ENCODE assay signal across 12 mouse cellular contexts in the genomic region with DNA sequence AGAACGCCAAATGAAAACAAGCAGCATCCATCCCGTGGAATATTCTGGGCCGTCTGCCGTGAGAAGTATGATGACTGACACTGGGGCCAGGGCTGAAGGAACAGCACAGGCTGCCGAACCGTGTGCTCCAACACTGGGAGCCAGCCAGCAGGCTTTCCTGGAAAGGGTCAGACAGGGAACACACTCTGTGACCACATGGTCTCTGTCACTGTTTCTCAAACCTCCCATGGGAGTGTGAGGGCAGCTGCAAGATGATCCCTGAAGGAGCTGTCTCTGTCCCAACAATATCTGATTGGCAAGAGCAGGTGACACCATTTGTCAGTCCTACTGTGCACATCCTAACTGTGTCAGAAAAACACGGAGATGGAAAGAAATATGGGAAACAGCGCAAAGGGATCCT. TPM values are rescaled to one million over a fixed set of nuclear protein-coding genes. Genes with fewer than 3 reads are reported as not detected.
DNase-seq lines count a peak whose midpoint lies in the region; ATAC-seq and TF ChIP-seq lines count a peak whose summit lies in the region.
"Had no signal": no experiment of that assay in that cellular context is flagged by ENCODE, and none has a peak within 500 bp of the region (broad histone marks: within the 10 kb centered on the region; RNA-seq: fewer than 3 reads in every experiment).

No protein-coding gene starts in this region.

- no peak overlapping the region for H3K4me3 ChIP-seq in C2C12 (ENCODE audit: insufficient read depth, poor library complexity, severe bottlenecking)
- H3K4me3 ChIP-seq in liver, embryonic 12.5 days: no peak overlapping the region
- H3K4me3 ChIP-seq: midbrain, embryonic 13.5 days; neural tube, embryonic 15.5 days had no signal

- H3ac ChIP-seq in C2C12 (ENCODE audit: control insufficient read depth, insufficient read length, low read depth): peak overlapping the region; percentile 38

- no peaks in the 10 kb centered on the region for H3K27me3 ChIP-seq in C2C12 (ENCODE audit: control insufficient read depth, insufficient read depth, insufficient read length)
- 0 out of 2 replicates have a peak, but pooled peaks cover 3% of the 10 kb centered on the region for H3K27me3 ChIP-seq in liver, embryonic 12.5 days (replicated peaks)
- H3K27me3 ChIP-seq: midbrain, embryonic 13.5 days; neural tube, embryonic 15.5 days had no signal

- no peak for TF ChIP-seq CTCF in C2C12 (IDR thresholded peaks at IDR 0.05; ENCODE audit: control insufficient read depth, insufficient read depth, insufficient read length)

- no peak overlapping the region for H3K27ac ChIP-seq in liver, embryonic 12.5 days
- H3K27ac ChIP-seq: midbrain, embryonic 13.5 days; neural tube, embryonic 15.5 days had no signal

- peaks cover 54% of the 10 kb centered on the region for H3K79me3 ChIP-seq in C2C12 (ENCODE audit: low read depth)

- intact Hi-C loops in heart, postnatal 25 days (cut with DNase I): no loop called here

- H3K36me3 ChIP-seq in C2C12 (ENCODE audit: control insufficient read depth, insufficient read depth): peaks cover 17% of the 10 kb centered on the region
- no peaks in the 10 kb centered on the region for H3K36me3 ChIP-seq in liver, embryonic 12.5 days
- H3K36me3 ChIP-seq: midbrain, embryonic 13.5 days; neural tube, embryonic 15.5 days had no signal

- peaks cover 65% of the 10 kb centered on the region for H3K4me1 ChIP-seq in liver, embryonic 12.5 days
- H3K4me1 ChIP-seq: midbrain, embryonic 13.5 days; neural tube, embryonic 15.5 days had no signal

- no peak overlapping the region for H3K4me2 ChIP-seq in liver, embryonic 12.5 days
- H3K4me2 ChIP-seq: midbrain, embryonic 13.5 days; neural tube, embryonic 15.5 days had no signal

- no peaks in the 10 kb centered on the region for H3K9me3 ChIP-seq in liver, embryonic 12.5 days (replicated peaks)
- H3K9me3 ChIP-seq: midbrain, embryonic 13.5 days; neural tube, embryonic 15.5 days had no signal

- ATAC-seq in liver, embryonic 12.5 days: no peak
- ATAC-seq: activated CD4-positive, CD25-positive, alpha-beta regulatory T cell, adult 4 months; inflammation-experienced regulatory T-cells, adult 6 months; midbrain, embryonic 13.5 days had no signal

- peak; percentile 53 for DNase-seq in kidney, adult 18-20 months
- no peak for DNase-seq in kidney, adult 11 months
- peak; percentile 86 for DNase-seq in adipocyte (ENCODE audit: low spot score)
- peak; percentile 36 for DNase-seq in heart, postnatal 25 days (ENCODE audit: low spot score)
- no peak for DNase-seq in right cerebral cortex, postnatal 36 days (ENCODE audit: low spot score in 2 of 2)
- DNase-seq: cerebellum, adult 11-12 months had no signal

- no peak overlapping the region for H3K9ac ChIP-seq in liver, embryonic 12.5 days
- H3K9ac ChIP-seq: midbrain, embryonic 13.5 days; neural tube, embryonic 15.5 days had no signal

- H3K79me2 ChIP-seq in C2C12 (ENCODE audit: control insufficient read depth, insufficient read depth): peaks cover 82% of the 10 kb centered on the region

- 78% methylated on average over 8 of the region's 8 CpGs for WGBS in liver, embryonic 12.5 days (ENCODE audit: insufficient replicate concordance)

TF ChIP-seq in C2C12, 6 proteins besides CTCF, POLR2A, EP300 and RAD21:
- peak; percentile 100 for TF ChIP-seq MYOD1 (IDR thresholded peaks at IDR 0.05; ENCODE audit: control insufficient read depth, insufficient read length, low read depth)
- no peak for TF ChIP-seq CEBPB (IDR thresholded peaks at IDR 0.05; ENCODE audit: low read depth)
- no peak for TF ChIP-seq FOSL1 (IDR thresholded peaks at IDR 0.05; ENCODE audit: insufficient read depth, low read length, poor library complexity, severe bottlenecking)
- peak; percentile 53 for TF ChIP-seq USF1 (IDR thresholded peaks at IDR 0.05; ENCODE audit: low read depth)
- no peak for TF ChIP-seq MYOG (IDR thresholded peaks at IDR 0.05; ENCODE audit: control insufficient read depth, extremely low read depth, insufficient read length)
- no peak for TF ChIP-seq MAX (IDR thresholded peaks at IDR 0.05)
TF ChIP-seq in C2C12: peak in this region for 2.

RNA-seq across cellular contexts. Expression of a gene that starts 16.8 kb away (rescaled TPM):
- polyA plus RNA-seq in C2C12 (2012; fragmentation: generic; extraction: Trizol): 24.8 TPM
- total RNA-seq in heart, postnatal 25 days (2021): 1 to 10 TPM; 6.2 to 7.1 TPM
- 2.1 and 2.5 TPM in 2 replicates for polyA plus RNA-seq in liver, embryonic 12.5 days (2016; fragmentation: Nextera tagmentation; extraction: Ambion mirVana)

RNA-seq across cellular contexts. Expression of a gene that starts 39.6 kb away (rescaled TPM):
- polyA plus RNA-seq in C2C12 (2012; fragmentation: generic; extraction: Trizol): 92.2 TPM
- total RNA-seq in heart, postnatal 25 days (2021): 10 to 100 TPM; 95.9 to 99.0 TPM
- 719 and 730 TPM in 2 replicates for polyA plus RNA-seq in liver, embryonic 12.5 days (2016; fragmentation: Nextera tagmentation; extraction: Ambion mirVana)

Comparison
In these comparisons a context has a peak if more than half of its experiments do, and no peak if none do; other contexts are left out.
1. DNase-seq: peak in kidney, adult 18-20 months (single experiment), adipocyte (single experiment) and heart, postnatal 25 days (single experiment); none in kidney, adult 11 months (single experiment) and right cerebral cortex, postnatal 36 days (0 of 2).